Mouse (Mus musculus): ENCODE results near the gene Ext2. TPM values are rescaled to one million over a fixed set of nuclear protein-coding genes. Genes with fewer than 3 reads are reported as not detected.

Gene Ext2
- total RNA-seq, 2 experiments from 2014 or later, result 55.4 to 62.4 TPM

- DNase-seq (ENCODE audit: low spot score in 2 of 2), result no peak
Observed at GRCm38 (mm10) chr2:93643403-93643780, 179.0 kb downstream of the Ext2 start.

DNA sequence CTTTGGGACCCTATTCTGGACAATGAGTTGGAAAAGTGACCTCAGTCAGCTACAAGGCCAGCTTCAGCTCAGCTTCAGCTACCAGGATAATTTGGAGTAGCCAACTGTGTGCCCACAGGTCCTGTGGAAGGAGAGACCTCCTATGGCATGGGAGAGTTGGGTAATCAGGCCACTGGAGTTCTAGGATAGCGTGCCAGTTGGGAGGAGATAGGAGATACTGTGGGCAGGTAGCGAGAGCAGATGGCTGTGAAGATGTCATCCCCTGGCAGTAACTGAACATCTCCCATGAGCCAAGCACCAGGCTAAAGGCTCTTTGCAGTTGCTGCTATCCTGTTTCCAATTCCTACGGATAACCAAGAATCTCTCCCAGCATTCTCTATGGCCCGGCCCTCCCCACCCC, 187.8 kb downstream of the Ext2 start:
- DNase-seq (ENCODE audit: low spot score in 2 of 2), result no peak

- no peak for DNase-seq (ENCODE audit: low spot score in 2 of 2)
Observed at GRCm38 (mm10) chr2:93624665-93625408, 197.5 kb downstream of the Ext2 start.

GRCm38 (mm10) chr2:93619208-93619849, 203.0 kb downstream of the Ext2 start:
- DNase-seq (ENCODE audit: low spot score in 2 of 2), result peak in 1 of 2 experiments; percentile 20

DNA sequence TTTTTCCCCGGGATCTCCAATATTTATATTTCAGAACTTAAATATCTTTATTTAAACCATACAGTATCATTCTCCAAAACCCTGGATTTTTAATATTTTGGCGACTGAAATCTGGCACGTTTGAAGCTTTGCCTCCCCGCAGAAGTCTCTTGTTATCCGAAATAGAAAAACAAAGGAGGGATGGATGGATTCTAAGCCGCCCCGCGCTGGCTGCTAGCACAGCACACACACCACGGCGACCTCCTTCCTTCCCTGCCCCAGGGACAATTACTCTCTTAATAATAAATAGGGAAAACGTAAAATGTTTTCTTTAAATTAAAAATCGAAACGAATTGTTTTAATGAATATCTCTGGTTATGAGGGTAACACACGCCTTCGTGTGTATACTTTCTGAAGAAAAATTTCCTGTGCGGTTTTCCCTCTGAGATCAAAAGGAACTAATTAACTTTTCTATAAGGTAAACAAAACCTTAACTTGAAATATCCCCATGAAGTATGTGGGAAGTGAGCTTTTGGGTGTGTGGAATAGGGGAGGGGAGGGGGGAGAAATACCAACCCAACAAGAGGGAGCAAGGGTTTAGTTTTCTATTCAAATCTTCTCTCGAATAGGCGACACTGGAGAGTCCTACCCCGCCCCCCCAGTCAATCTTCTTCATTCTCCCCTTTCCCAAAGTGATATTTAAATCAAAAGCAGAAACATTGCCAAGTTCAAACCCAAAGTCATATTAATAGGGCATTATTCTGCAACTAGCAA, 203.7 kb downstream of the Ext2 start:
- DNase-seq (ENCODE audit: low spot score in 2 of 2), result no peak

DNA sequence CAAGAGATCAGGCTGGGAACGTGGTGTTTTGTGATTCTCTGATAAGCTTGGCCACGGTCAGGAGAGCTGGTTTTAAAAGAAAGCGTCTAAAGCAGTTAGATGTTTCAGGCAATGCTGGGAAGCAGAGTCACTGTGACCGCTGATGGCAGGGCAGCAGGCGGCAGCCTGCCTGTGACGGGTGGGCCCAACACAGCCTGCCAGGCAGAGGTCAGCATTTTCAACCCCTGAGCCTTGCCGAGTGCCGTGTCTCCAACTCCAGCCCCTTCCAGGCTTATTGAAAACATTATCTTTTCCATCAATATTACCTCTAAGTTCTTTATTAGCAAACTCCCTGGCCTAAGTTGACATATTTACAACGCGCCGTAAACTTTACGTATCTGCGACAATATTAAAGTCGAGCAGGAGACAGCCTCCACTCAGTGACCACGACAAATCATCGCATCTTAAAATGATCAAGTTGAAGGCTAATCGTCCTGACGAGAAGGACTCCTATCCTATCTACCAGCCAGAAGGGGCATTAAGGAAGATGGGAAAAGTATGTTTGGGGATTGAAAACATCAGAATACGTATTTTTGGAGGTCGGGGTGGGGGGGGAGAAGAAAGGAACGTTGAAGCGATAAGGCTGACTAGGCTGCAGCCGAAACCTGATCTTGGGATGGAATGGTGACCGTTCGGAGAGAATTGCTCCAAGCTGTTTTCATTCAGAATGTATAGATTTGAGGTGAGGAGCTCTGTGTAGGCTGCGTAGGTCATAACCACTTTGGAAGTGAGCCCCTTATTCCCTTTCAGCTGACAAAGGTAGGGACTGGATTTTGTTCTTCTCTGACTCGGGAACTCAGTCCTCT, 206.3 kb downstream of the Ext2 start:
- no peak for DNase-seq (ENCODE audit: low spot score in 2 of 2)

DNA sequence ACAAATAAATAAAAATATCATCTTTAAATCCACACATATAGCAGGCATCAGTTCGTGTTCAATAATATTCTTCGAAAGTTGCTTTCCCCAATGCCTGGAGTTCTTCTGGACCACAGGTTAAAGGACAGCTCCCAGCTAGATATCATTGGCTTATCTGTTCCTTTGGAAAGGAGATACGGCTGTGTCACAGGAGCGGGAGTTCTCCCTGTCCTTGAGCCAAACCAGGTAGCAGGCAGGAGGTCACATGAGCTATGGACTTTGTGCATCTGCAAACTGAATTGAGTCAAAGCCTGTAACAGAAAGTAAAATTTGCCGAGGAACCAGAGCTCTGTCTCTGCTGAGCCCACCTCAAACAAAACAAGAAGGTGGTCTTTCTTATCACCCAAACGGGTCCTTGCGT, 209.3 kb downstream of the Ext2 start:
- DNase-seq (ENCODE audit: low spot score in 2 of 2), result no peak

Other genes starting within 250 kb of the Ext2 start
- 1 to 10 TPM in 1 of 2 experiments, under 1 TPM in 1; 0.94 to 1.2 TPM for gene Alx4, start 180.2 kb downstream of the Ext2 start, total RNA-seq (2021)
- gene Accs, start 27.4 kb upstream of the Ext2 start, total RNA-seq (2021), result 1 to 10 TPM; 6.2 to 7.5 TPM
- under 1 TPM; 0.34 to 0.47 TPM for gene Accsl, start 46.6 kb upstream of the Ext2 start, total RNA-seq (2021)
- 10 to 100 TPM; 44.4 to 49.5 TPM for gene Gm13889, start 134.6 kb upstream of the Ext2 start, total RNA-seq (2021)
- gene Gm27027, start 173.8 kb upstream of the Ext2 start, total RNA-seq (2021), result not detected
- 10 to 100 TPM; 22.6 to 26.9 TPM for gene Alkbh3, start 188.2 kb upstream of the Ext2 start, total RNA-seq (2021)